ENCODE assay signal across 8 mouse cellular contexts in the genomic region with DNA sequence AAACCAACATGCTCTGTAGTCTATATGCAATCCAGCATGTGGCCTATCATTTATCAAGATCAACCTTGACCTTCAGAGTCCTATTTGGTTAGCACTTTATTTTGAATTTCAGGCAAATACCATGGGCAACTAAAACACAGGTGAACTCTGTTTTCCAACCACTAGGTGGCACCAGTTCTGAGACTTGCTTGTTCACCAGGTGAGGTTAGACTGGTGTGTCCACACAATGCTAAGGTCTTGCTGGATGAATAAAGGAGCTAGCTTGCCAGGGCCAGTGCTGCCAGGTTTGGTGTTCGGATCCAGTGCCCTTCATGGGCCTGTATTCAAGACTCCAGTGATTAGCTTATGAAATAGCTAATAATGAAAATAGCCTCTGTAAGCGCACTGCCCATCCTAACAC. TPM values are rescaled to one million over a fixed set of nuclear protein-coding genes. Genes with fewer than 3 reads are reported as not detected.
DNase-seq lines count a peak whose midpoint lies in the region; ATAC-seq lines count a peak whose summit lies in the region.

No protein-coding gene starts in this region.

- 82% methylated on average over 2 of the region's 2 CpGs for WGBS in neural tube, embryonic 15.5 days
- WGBS in neural tube, embryonic 11.5 days = 75% methylated on average over 2 of the region's 2 CpGs

- no peaks in the 10 kb centered on the region for H3K36me3 ChIP-seq in neural tube, embryonic 15.5 days
- H3K36me3 ChIP-seq in neural tube, embryonic 11.5 days (ENCODE audit: control insufficient read depth, insufficient read depth, low read length) = no peaks in the 10 kb centered on the region

- H3K4me2 ChIP-seq in neural tube, embryonic 15.5 days = no peak overlapping the region
- H3K4me2 ChIP-seq in neural tube, embryonic 11.5 days (ENCODE audit: low read depth) = no peak overlapping the region

- no peak for ATAC-seq in neural tube, embryonic 15.5 days (ENCODE audit: low FRiP score)
- peak; percentile 51 to 68; a peak in 2 of 4 replicates for ATAC-seq in hematopoietic stem cell, adult 5-6 weeks (replicated peaks in 1 of 2; ENCODE audit: insufficient read depth in 1 of 2, low FRiP score in 2 of 2, low TSS enrichment in 1 of 2, low read depth in 1 of 2, poor library complexity in 2 of 2, severe bottlenecking in 2 of 2)
- no peak for ATAC-seq in neural tube, embryonic 11.5 days (ENCODE audit: insufficient read depth, low FRiP score, low TSS enrichment)
- ATAC-seq in monocyte, adult 5-6 weeks (replicated peaks; ENCODE audit: insufficient number of reproducible peaks, low FRiP score, low TSS enrichment, poor library complexity, severe bottlenecking) = no peak

- H3K4me3 ChIP-seq in neural tube, embryonic 15.5 days (replicated peaks) = no peak overlapping the region
- no peak overlapping the region for H3K4me3 ChIP-seq in neural tube, embryonic 11.5 days (ENCODE audit: low read depth, low read length)

- H3K9ac ChIP-seq in neural tube, embryonic 15.5 days (replicated peaks) = no peak overlapping the region
- H3K9ac ChIP-seq in neural tube, embryonic 11.5 days (ENCODE audit: low read length) = no peak overlapping the region

- no peaks in the 10 kb centered on the region for H3K9me3 ChIP-seq in neural tube, embryonic 15.5 days (replicated peaks)
- H3K9me3 ChIP-seq in neural tube, embryonic 11.5 days (ENCODE audit: control insufficient read depth, low read length) = no peaks in the 10 kb centered on the region

- no peaks in the 10 kb centered on the region for H3K4me1 ChIP-seq in neural tube, embryonic 15.5 days
- H3K4me1 ChIP-seq in neural tube, embryonic 11.5 days (ENCODE audit: control insufficient read depth, insufficient read depth, low read length) = no peaks in the 10 kb centered on the region

- no peaks in the 10 kb centered on the region for H3K27me3 ChIP-seq in neural tube, embryonic 15.5 days (replicated peaks)
- no peaks in the 10 kb centered on the region for H3K27me3 ChIP-seq in neural tube, embryonic 11.5 days (ENCODE audit: control insufficient read depth, insufficient read depth, low read length)

- no peak overlapping the region for H3K27ac ChIP-seq in neural tube, embryonic 15.5 days (replicated peaks)
- no peak overlapping the region for H3K27ac ChIP-seq in neural tube, embryonic 11.5 days (ENCODE audit: low read depth, low read length)

- DNase-seq in neural tube, embryonic 10.5 days (ENCODE audit: extremely low spot score, low spot score) = peak; percentile 48
- DNase-seq in R1 (ENCODE audit: low read depth, low spot score) = peak; percentile 76
- DNase-seq in cerebellum, postnatal 10 days = peak; percentile 82 to 89
- DNase-seq in left cerebral cortex, postnatal 14 days (ENCODE audit: low spot score in 2 of 2) = peak; percentile 54 to 65
- peak; percentile 39 for DNase-seq in neural tube, embryonic 11.5 days (ENCODE audit: low spot score)

- intact Hi-C loops in left cerebral cortex, postnatal 14 days (cut with DNase I) = loop anchor here (2.0 to 5.0 kb wide), 2 partner anchors 85 to 100 kb away; no protein-coding TSS in a partner anchor

RNA-seq across cellular contexts. Expression of gene Nrip3, which starts 10.9 kb away (rescaled TPM):
- polyA plus RNA-seq in neural tube, embryonic 15.5 days (2015; fragmentation: Nextera tagmentation; extraction: Ambion mirVana) = 12.7 and 14.1 TPM in 2 replicates
- total RNA-seq in hematopoietic stem cell, adult 5-6 weeks (2017) = not detected in 2 replicates
- total RNA-seq in left cerebral cortex, postnatal 14 days (2021) = 10 to 100 TPM; 87.2 to 87.8 TPM
- 0.95 and 2.3 TPM in 2 replicates for polyA plus RNA-seq in neural tube, embryonic 11.5 days (2014; fragmentation: Nextera tagmentation; extraction: Ambion mirVana)
- not detected in 3 replicates for total RNA-seq in monocyte, adult 5-6 weeks (2017)

RNA-seq across cellular contexts. Expression of gene Tmem9b, which starts 40.1 kb away (rescaled TPM):
- polyA plus RNA-seq in neural tube, embryonic 15.5 days (2015; fragmentation: Nextera tagmentation; extraction: Ambion mirVana) = 125 and 134 TPM in 2 replicates
- total RNA-seq in hematopoietic stem cell, adult 5-6 weeks (2017) = 16.5 and 18.5 TPM in 2 replicates
- total RNA-seq in left cerebral cortex, postnatal 14 days (2021) = 10 to 100 TPM; 81.0 to 81.5 TPM
- polyA plus RNA-seq in neural tube, embryonic 11.5 days (2014; fragmentation: Nextera tagmentation; extraction: Ambion mirVana) = 60.0 and 62.5 TPM in 2 replicates
- 43.1 to 71.7 TPM (median 54.0 TPM) in 3 replicates for total RNA-seq in monocyte, adult 5-6 weeks (2017)

Comparison
In these comparisons a context has a peak if more than half of its experiments do, and no peak if none do; other contexts are left out.
1. ATAC-seq: peak in hematopoietic stem cell, adult 5-6 weeks (2 of 2); none in neural tube, embryonic 15.5 days (single experiment), neural tube, embryonic 11.5 days (single experiment) and monocyte, adult 5-6 weeks (single experiment).
2. RNA of gene Nrip3, which starts 10.9 kb away (total RNA-seq): 87.2 to 87.8 TPM in left cerebral cortex, postnatal 14 days; not detected in hematopoietic stem cell, adult 5-6 weeks and not detected in monocyte, adult 5-6 weeks; every median in the first group is over 10 times any median in the second.
3. Peak in every context shown above with its lines, with median percentiles within 50 percentile points of each other: DNase-seq.